Mouse (Mus musculus) cerebellum, adult 2 months (tissue): ENCODE data around the gene Dusp11.

Source experiments
- CTCF ChIP-seq: fragments of 200-500 bp; IDR thresholded peaks from 2 replicates; pipeline ENCODE4 v1.5.1; 2011; ENCODE audit warnings: low read depth, mild to moderate bottlenecking, control low read depth, low read length, moderate library complexity, borderline replicate concordance; ENCODE audit not compliant: insufficient read depth
- POLR2A ChIP-seq: fragments of 200-500 bp; IDR thresholded peaks from 2 replicates; pipeline ENCODE4 v1.6.1; 2011; ENCODE audit warnings: low read length, control low read depth, borderline replicate concordance; ENCODE audit not compliant: insufficient read depth

GRCm38 (mm10) chr6:85938701-85939100 is 22.8 kb downstream of the Dusp11 start:
- TF ChIP-seq CTCF, result no peak
- TF ChIP-seq POLR2A, result no peak
